Comparison of ENCODE assay signal across 8 mouse cellular contexts in the genomic region with DNA sequence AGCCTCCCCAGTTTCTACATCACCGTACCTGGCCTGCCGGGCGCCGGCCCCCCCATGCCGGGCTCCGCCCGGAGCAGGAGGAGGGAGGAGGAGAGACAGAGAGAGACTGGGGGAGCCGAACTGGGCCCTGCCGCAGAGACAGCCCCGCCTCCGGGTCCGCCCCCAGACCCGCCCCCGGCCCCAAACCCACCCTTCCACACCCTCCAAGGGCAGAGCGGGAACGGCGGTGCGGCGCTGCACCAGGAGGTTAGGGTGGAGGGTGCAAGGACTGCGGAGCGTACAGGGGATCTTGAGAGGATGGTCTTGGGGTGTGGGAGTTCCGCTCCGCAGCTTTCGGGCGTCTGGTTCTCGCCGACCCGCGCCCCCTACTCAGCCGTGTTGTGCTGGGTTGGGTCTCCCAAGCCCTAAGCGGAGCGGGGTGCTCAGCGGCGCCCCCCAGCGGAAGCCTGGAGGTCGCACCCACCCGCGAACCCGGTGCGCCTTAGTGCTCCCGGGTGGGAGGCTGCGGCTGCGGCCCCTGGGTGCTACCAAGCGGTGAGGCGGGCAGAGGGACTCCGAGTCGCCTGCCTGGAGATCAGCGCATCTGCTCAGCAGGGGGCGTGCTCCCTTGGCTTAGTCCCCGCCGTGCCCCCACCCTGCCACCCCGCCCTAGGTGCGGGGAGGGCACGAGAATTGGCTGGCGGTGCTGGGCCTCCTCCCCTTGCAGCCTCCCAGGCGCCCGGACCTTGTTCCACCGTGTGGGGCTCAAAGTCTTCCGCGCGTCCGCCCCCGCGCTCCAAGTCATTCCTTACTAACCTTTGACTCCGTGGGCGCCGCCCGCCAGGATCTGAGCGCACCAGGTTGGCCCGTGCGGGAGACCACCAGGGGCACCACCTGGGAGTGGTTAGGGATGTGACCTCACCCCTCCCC. TPM values are rescaled to one million over a fixed set of nuclear protein-coding genes. Genes with fewer than 3 reads are reported as not detected.
A peak's percentile ranks its signal among the peaks of the same experiment; 100 is the strongest.
DNase-seq lines count a peak whose midpoint lies in the region; ATAC-seq and TF ChIP-seq lines count a peak whose summit lies in the region.

TSS of gene Nyap1 (minus strand) at position 585 of the 909 bp plus-strand sequence.

- TF ChIP-seq POLR2A in heart, adult 2 months (IDR thresholded peaks at IDR 0.05; ENCODE audit: insufficient read depth, low read depth, low read length) = peak; percentile 54; the same call in 1 of the 2 replicates
- TF ChIP-seq POLR2A in liver, adult 2 months (IDR thresholded peaks at IDR 0.05; ENCODE audit: extremely low read depth, insufficient read depth, low read length) = 0 out of 2 replicates have a peak, but pooled peaks have one; percentile 5

- intact Hi-C loops in heart, adult 2 months (cut with DNase I) = loop anchor here (1.0 to 5.0 kb wide), 3 partner anchors 16 to 84 kb away; partner anchors contain the start of gene Agfg2

- peak within 1 kb of the TSS; percentile 69 for H3K4me3 ChIP-seq in embryonic facial prominence, embryonic 11.5 days (ENCODE audit: low read depth, low read length)
- peak within 1 kb of the TSS; percentile 69 for H3K4me3 ChIP-seq in heart, adult 2 months
- peak within 1 kb of the TSS; percentile 72 for H3K4me3 ChIP-seq in liver, adult 2 months (ENCODE audit: insufficient read depth, low read depth, low read length)

- peak within 1 kb of the TSS; percentile 47 for H3K27ac ChIP-seq in embryonic facial prominence, embryonic 11.5 days (replicated peaks; ENCODE audit: low read depth, low read length)
- H3K27ac ChIP-seq in heart, adult 2 months = peak within 1 kb of the TSS; percentile 67
- H3K27ac ChIP-seq in liver, adult 2 months (replicated peaks; ENCODE audit: insufficient read depth, low read depth, low read length) = no peak within 1 kb of the TSS

- TF ChIP-seq CTCF in heart, adult 2 months (IDR thresholded peaks at IDR 0.05) = peak; percentile 93
- TF ChIP-seq CTCF in liver, adult 2 months (IDR thresholded peaks at IDR 0.05; ENCODE audit: low read depth, low read length) = peak; percentile 63

- H3K4me2 ChIP-seq in embryonic facial prominence, embryonic 11.5 days (ENCODE audit: low read depth, low read length) = peak within 1 kb of the TSS; percentile 93

- peak; percentile 80 for ATAC-seq in embryonic facial prominence, embryonic 11.5 days (replicated peaks; ENCODE audit: insufficient number of reproducible peaks, low FRiP score, low TSS enrichment, low read depth)
- peak; percentile 41 for ATAC-seq in monocyte, adult 5-6 weeks (replicated peaks; ENCODE audit: insufficient number of reproducible peaks, low FRiP score, low TSS enrichment, poor library complexity, severe bottlenecking)

- H3K4me1 ChIP-seq in embryonic facial prominence, embryonic 11.5 days (ENCODE audit: control insufficient read depth, insufficient read depth, low read length) = peaks cover 6% of the 10 kb centered on the region
- peaks cover 1% of the 10 kb centered on the region; the same call in 1 of the 2 replicates for H3K4me1 ChIP-seq in heart, adult 2 months (ENCODE audit: control insufficient read depth, insufficient read depth, low read length)
- H3K4me1 ChIP-seq in liver, adult 2 months (ENCODE audit: control insufficient read depth, insufficient read depth, low read length) = no peaks in the 10 kb centered on the region

- no peak for TF ChIP-seq EP300 in heart, adult 2 months (IDR thresholded peaks at IDR 0.05; ENCODE audit: insufficient read depth, low read depth, low read length)

- peak; percentile 71 for DNase-seq in 416B (ENCODE audit: low read depth)
- peak; percentile 80 for DNase-seq in adrenal gland, postnatal 25 days
- peak; percentile 84 for DNase-seq in embryonic facial prominence, embryonic 11.5 days (ENCODE audit: low spot score)
- peak; percentile 85 to 89 for DNase-seq in heart, adult 2 months
- peak; percentile 93 for DNase-seq in kidney, adult 9 months
- DNase-seq in liver, adult 2 months (ENCODE audit: extremely low read depth, low read depth, low spot score) = peak; percentile 49
- DNase-seq in splenic B cell, adult 2 months (ENCODE audit: low read depth, low spot score) = peak; percentile 83

- H3K9me3 ChIP-seq in embryonic facial prominence, embryonic 11.5 days (replicated peaks; ENCODE audit: control insufficient read depth, low read length) = no peaks in the 10 kb centered on the region

- peak within 1 kb of the TSS; percentile 72 for H3K9ac ChIP-seq in embryonic facial prominence, embryonic 11.5 days (replicated peaks; ENCODE audit: low read length)
- H3K9ac ChIP-seq in heart, adult 2 months (ENCODE audit: low read depth, low read length) = peak within 1 kb of the TSS; percentile 70
- H3K9ac ChIP-seq in liver, adult 2 months (ENCODE audit: low read depth, low read length) = peak within 1 kb of the TSS; percentile 64

- whole genome bisulfite sequencing in embryonic facial prominence, embryonic 11.5 days = under 1% methylated on average over 65 of the region's 71 CpGs
- under 1% methylated on average over 60 of the region's 71 CpGs for WGBS in heart, adult 2 months
- WGBS in liver, adult 2 months = 2% methylated on average over 61 of the region's 71 CpGs

- no peaks in the 10 kb centered on the region for H3K79me2 ChIP-seq in heart, adult 2 months (replicated peaks; ENCODE audit: control insufficient read depth, insufficient read depth, low read length)
- H3K79me2 ChIP-seq in liver, adult 2 months (ENCODE audit: control insufficient read depth, insufficient read depth, low read length) = no peaks in the 10 kb centered on the region

- no peaks in the 10 kb centered on the region for H3K27me3 ChIP-seq in embryonic facial prominence, embryonic 11.5 days (ENCODE audit: control insufficient read depth, insufficient read depth, low read length)
- H3K27me3 ChIP-seq in heart, adult 2 months (ENCODE audit: control insufficient read depth, insufficient read depth, low read length) = no peaks in the 10 kb centered on the region
- H3K27me3 ChIP-seq in liver, adult 2 months (ENCODE audit: control insufficient read depth, insufficient read depth, low read length) = no peaks in the 10 kb centered on the region
- H3K27me3 ChIP-seq in splenic B cell, adult 2 months (ENCODE audit: control insufficient read depth, insufficient read depth, low read length, poor library complexity, severe bottlenecking) = no peaks in the 10 kb centered on the region

- no peaks in the 10 kb centered on the region for H3K36me3 ChIP-seq in embryonic facial prominence, embryonic 11.5 days (replicated peaks; ENCODE audit: control insufficient read depth, insufficient read depth, low read depth, low read length)
- H3K36me3 ChIP-seq in heart, adult 2 months (ENCODE audit: control insufficient read depth, insufficient read depth, low read length) = no peaks in the 10 kb centered on the region
- no peaks in the 10 kb centered on the region for H3K36me3 ChIP-seq in liver, adult 2 months (ENCODE audit: control insufficient read depth, insufficient read depth, low read length)
- no peaks in the 10 kb centered on the region for H3K36me3 ChIP-seq in splenic B cell, adult 2 months (ENCODE audit: control insufficient read depth, insufficient read depth, low read length, poor library complexity, severe bottlenecking)

RNA-seq across cellular contexts. Expression of gene Nyap1, which starts in this region (rescaled TPM):
- 3.0 and 5.6 TPM in 2 replicates for total RNA-seq in adrenal gland, postnatal 25 days (2021)
- 1.6 and 2.5 TPM in 2 replicates for polyA plus RNA-seq in embryonic facial prominence, embryonic 11.5 days (2014; fragmentation: Nextera tagmentation; extraction: Ambion mirVana)
- total RNA-seq in heart, adult 2 months (2021) = 1 to 10 TPM in 1 of 2 experiments, under 1 TPM in 1; 0.94 to 1.2 TPM
- 1.6 and 1.7 TPM in 2 replicates for polyA plus RNA-seq in heart, adult 2 months (2012; rRNA removed)
- total RNA-seq in liver, adult 2 months (2014; rRNA removed) = 0.13 and 0.18 TPM in 2 replicates
- 0.17 and 0.28 TPM in 2 replicates for polyA plus RNA-seq in liver, adult 2 months (2012; rRNA removed)
- total RNA-seq in monocyte, adult 5-6 weeks (2017) = 0.19 to 1.2 TPM (median 0.43 TPM) in 3 replicates

Comparison
In these comparisons a context has a peak if more than half of its experiments do, and no peak if none do; other contexts are left out.
1. Peak in DNase-seq, H3K4me3 ChIP-seq and H3K9ac ChIP-seq in liver, adult 2 months; RNA of the gene not detected or under 1 TPM.